Mouse (Mus musculus) macrophage (primary cell): ENCODE measurements at regions not wholly inside any gene's neighbourhood (a gene's known extent, or its start where the extent isn't known, plus 50 kb on each side); places are given as distances from the start of the nearest gene placed in this dataset.

Experiments used
- H3K27ac ChIP-seq: fragments of 350-480 bp; formaldehyde crosslinking; 2 replicates; pipeline ENCODE4 v1.9.0; 2021
- H3K36me3 ChIP-seq: fragments of 350-480 bp; formaldehyde crosslinking; 2 replicates; pipeline ENCODE4 v1.9.0; 2021; ENCODE audit errors: inconsistent target
- H3K4me3 ChIP-seq: fragments of 350-480 bp; formaldehyde crosslinking; 2 replicates; pipeline ENCODE4 v1.9.0; 2021; ENCODE audit errors: inconsistent target
- H3K79me2 ChIP-seq: fragments of 350-480 bp; formaldehyde crosslinking; 2 replicates; pipeline ENCODE4 v1.9.0; 2021; ENCODE audit errors: inconsistent target
- WGBS: methylation state at CpG from one replicate; pipeline ENCODE4 v1.1.7; 2026; ENCODE audit warnings: inconsistent platforms; ENCODE audit not compliant: missing documents; 5-methylcytosine and 5-hydroxymethylcytosine counted together

GRCm38 (mm10) chr14:25406613-25407012 is 52.4 kb upstream of the Zmiz1 start:
- no peak overlapping the region for H3K4me3 ChIP-seq
- WGBS = 90% methylated on average over 6 of the region's 6 CpGs

GRCm38 (mm10) chr14:25407111-25407510 is 51.9 kb upstream of the Zmiz1 start:
- WGBS = 94% methylated on average over 7 of the region's 7 CpGs
- H3K36me3 ChIP-seq = no peaks in the 10 kb centered on the region
- H3K79me2 ChIP-seq = no peaks in the 10 kb centered on the region
- no peak overlapping the region for H3K4me3 ChIP-seq
- H3K27ac ChIP-seq = no peak overlapping the region

More at GRCm38 (mm10) chr14:25406613-25407012, 52.4 kb upstream of the Zmiz1 start:
- Histone ChIP-seq H3K79me2 (no peaks in the 10 kb centered on the region), H3K27ac (no peak overlapping the region), H3K36me3 (no peaks in the 10 kb centered on the region)
